Mouse (Mus musculus) heart, adult 2 months (tissue): ENCODE measurements around the gene Setx.

Experiments
- CTCF ChIP-seq: fragments of 200-600 bp; IDR thresholded peaks from 2 replicates; pipeline ENCODE4 v1.8.1; 2022; ENCODE audit warnings: antibody characterized with exemption, mild to moderate bottlenecking, moderate library complexity
- POLR2A ChIP-seq: fragments of 200-500 bp; IDR thresholded peaks from 2 replicates; pipeline ENCODE4 v1.6.1; 2011; ENCODE audit warnings: mild to moderate bottlenecking, low read depth, low read length, control low read depth; ENCODE audit not compliant: insufficient read depth

GRCm38 (mm10) chr2:29183266-29183924, 59.4 kb downstream of the Setx start:
- TF ChIP-seq CTCF (no peak), POLR2A (no peak)
